Mouse (Mus musculus) limb, embryonic 10.5 days (tissue): ENCODE results near the gene Cd2. TPM values are rescaled to one million over a fixed set of nuclear protein-coding genes. Genes with fewer than 3 reads are reported as not detected.

Experiments used
- DNase-seq: peaks from one replicate; pipeline ENCODE4 v3.0.0-alpha.2; 2017; ENCODE audit warnings: low spot score
- H3K27ac ChIP-seq: fragments of 300-500 bp; sonication (generic); 2 replicates; pipeline ENCODE4 v1.5.1; 2016; ENCODE audit warnings: mild to moderate bottlenecking
- H3K27me3 ChIP-seq: fragments of 300-500 bp; sonication (generic); 2 replicates; pipeline ENCODE4 v1.6.1; 2016; ENCODE audit warnings: low read depth, mild to moderate bottlenecking; ENCODE audit not compliant: poor library complexity, severe bottlenecking
- H3K36me3 ChIP-seq: fragments of 300-500 bp; sonication (generic); 2 replicates; pipeline ENCODE4 v1.6.1; 2016; ENCODE audit warnings: mild to moderate bottlenecking, moderate library complexity
- H3K4me1 ChIP-seq: fragments of 300-500 bp; sonication (generic); 2 replicates; pipeline ENCODE4 v1.6.1; 2016
- H3K4me3 ChIP-seq: fragments of 300-500 bp; sonication (generic); 2 replicates; pipeline ENCODE4 v1.5.1; 2016; ENCODE audit warnings: mild to moderate bottlenecking, moderate library complexity
- H3K9me3 ChIP-seq: fragments of 300-500 bp; sonication (generic); replicated peaks from 2 replicates; pipeline ENCODE4 v1.6.1; 2016; ENCODE audit warnings: mild to moderate bottlenecking
- WGBS: fragments of 180-500 bp; shearing (Covaris S2); methylation state at CpG from one replicate; pipeline ENCODE4 v1.1.7; 2016; 5-methylcytosine and 5-hydroxymethylcytosine counted together
- polyA plus RNA-seq: library from polyadenylated mRNA; unstranded; fragments of >200 nt; fragmentation: Nextera tagmentation; extraction: Ambion mirVana; gene quantifications from 2 replicates; pipeline ENCODE4 v1.2.1, GENCODE M21; 2016

Cd2 gene
- polyA plus RNA-seq, 1 experiment from 2014 or later: not detected

- Histone ChIP-seq H3K4me3 (no peak overlapping the region), H3K9me3 (no peaks in the 10 kb centered on the region), H3K27me3 (no peaks in the 10 kb centered on the region), H3K4me1 (peaks cover 23% of the 10 kb centered on the region), H3K36me3 (no peaks in the 10 kb centered on the region), H3K27ac (no peak overlapping the region)
- DNase-seq: no peak
- 78% methylated on average over 4 of the region's 4 CpGs for WGBS
Observed at GRCm38 (mm10) chr3:101277830-101278229, 9.9 kb downstream of the Cd2 start.

GRCm38 (mm10) chr3:101276501-101277320, 11.0 kb downstream of the Cd2 start:
- Histone ChIP-seq H3K27me3 (no peaks in the 10 kb centered on the region), H3K4me1 (peaks cover 13% of the 10 kb centered on the region), H3K36me3 (no peaks in the 10 kb centered on the region), H3K9me3 (no peaks in the 10 kb centered on the region), H3K27ac (no peak overlapping the region), H3K4me3 (no peak overlapping the region)
- no peak for DNase-seq
- WGBS: 75% methylated on average over 12 of the region's 12 CpGs

- H3K27ac ChIP-seq: no peak overlapping the region
- H3K4me1 ChIP-seq: peaks cover 5% of the 10 kb centered on the region
- no peaks in the 10 kb centered on the region for H3K9me3 ChIP-seq
- no peak for DNase-seq
- H3K27me3 ChIP-seq: no peaks in the 10 kb centered on the region
- H3K4me3 ChIP-seq: no peak overlapping the region
- no peaks in the 10 kb centered on the region for H3K36me3 ChIP-seq
- 89% methylated on average over 16 of the region's 16 CpGs for WGBS
Observed at GRCm38 (mm10) chr3:101275636-101276300, 12.0 kb downstream of the Cd2 start.

GRCm38 (mm10) chr3:101274794-101275193, 12.9 kb downstream of the Cd2 start:
- Histone ChIP-seq H3K27me3 (no peaks in the 10 kb centered on the region), H3K27ac (no peak overlapping the region), H3K9me3 (no peaks in the 10 kb centered on the region), H3K4me1 (no peaks in the 10 kb centered on the region), H3K4me3 (no peak overlapping the region), H3K36me3 (no peaks in the 10 kb centered on the region)
- WGBS: 92% methylated on average over 3 of the region's 3 CpGs
- DNase-seq: no peak

GRCm38 (mm10) chr3:101274041-101274770, 13.5 kb downstream of the Cd2 start:
- Histone ChIP-seq H3K36me3 (no peaks in the 10 kb centered on the region), H3K4me1 (no peaks in the 10 kb centered on the region), H3K9me3 (no peaks in the 10 kb centered on the region), H3K4me3 (no peak overlapping the region), H3K27ac (no peak overlapping the region), H3K27me3 (no peaks in the 10 kb centered on the region)
- no peak for DNase-seq
- WGBS: 93% methylated on average over 12 of the region's 12 CpGs

- no peaks in the 10 kb centered on the region for H3K27me3 ChIP-seq
- no peaks in the 10 kb centered on the region for H3K4me1 ChIP-seq
- H3K4me3 ChIP-seq: no peak overlapping the region
- H3K36me3 ChIP-seq: no peaks in the 10 kb centered on the region
- no peak for DNase-seq
- 53% methylated on average over 1 of the region's 1 CpGs for WGBS
- no peak overlapping the region for H3K27ac ChIP-seq
- no peaks in the 10 kb centered on the region for H3K9me3 ChIP-seq
Observed at GRCm38 (mm10) chr3:101272166-101272565, 15.6 kb downstream of the Cd2 start.

GRCm38 (mm10) chr3:101270833-101271232, 16.9 kb downstream of the Cd2 start:
- H3K36me3 ChIP-seq: no peaks in the 10 kb centered on the region
- no peak for DNase-seq
- H3K4me1 ChIP-seq: no peaks in the 10 kb centered on the region
- H3K9me3 ChIP-seq: no peaks in the 10 kb centered on the region
- no peak overlapping the region for H3K27ac ChIP-seq
- H3K27me3 ChIP-seq: no peaks in the 10 kb centered on the region
- WGBS: 95% methylated on average over 5 of the region's 5 CpGs
- H3K4me3 ChIP-seq: no peak overlapping the region

- Histone ChIP-seq H3K27ac (no peak overlapping the region), H3K4me3 (no peak overlapping the region), H3K27me3 (no peaks in the 10 kb centered on the region), H3K4me1 (no peaks in the 10 kb centered on the region), H3K36me3 (no peaks in the 10 kb centered on the region), H3K9me3 (no peaks in the 10 kb centered on the region)
- no peak for DNase-seq
- 88% methylated on average over 7 of the region's 7 CpGs for WGBS
Observed at GRCm38 (mm10) chr3:101268361-101268760, 19.4 kb downstream of the Cd2 start.

- Histone ChIP-seq H3K27me3 (no peaks in the 10 kb centered on the region), H3K4me3 (no peak overlapping the region), H3K9me3 (no peaks in the 10 kb centered on the region), H3K36me3 (no peaks in the 10 kb centered on the region), H3K27ac (no peak overlapping the region), H3K4me1 (peaks cover 11% of the 10 kb centered on the region)
- WGBS: 91% methylated on average over 3 of the region's 3 CpGs
- no peak for DNase-seq
Observed at GRCm38 (mm10) chr3:101265561-101266091, 22.1 kb downstream of the Cd2 start.

- no peaks in the 10 kb centered on the region for H3K27me3 ChIP-seq
- no peaks in the 10 kb centered on the region for H3K36me3 ChIP-seq
- no peak overlapping the region for H3K27ac ChIP-seq
- no peak overlapping the region for H3K4me3 ChIP-seq
- no peaks in the 10 kb centered on the region for H3K9me3 ChIP-seq
- DNase-seq: no peak
- H3K4me1 ChIP-seq: peaks cover 11% of the 10 kb centered on the region
- 56% methylated on average over 2 of the region's 2 CpGs for WGBS
Observed at GRCm38 (mm10) chr3:101258976-101259375, 28.8 kb downstream of the Cd2 start.

GRCm38 (mm10) chr3:101256090-101256489, 31.6 kb downstream of the Cd2 start:
- WGBS: 87% methylated on average over 8 of the region's 8 CpGs
- Histone ChIP-seq H3K27me3 (no peaks in the 10 kb centered on the region), H3K4me3 (no peak overlapping the region), H3K4me1 (peaks cover 4% of the 10 kb centered on the region), H3K9me3 (no peaks in the 10 kb centered on the region), H3K27ac (no peak overlapping the region), H3K36me3 (no peaks in the 10 kb centered on the region)
- DNase-seq: no peak

GRCm38 (mm10) chr3:101252141-101252540, 35.6 kb downstream of the Cd2 start:
- DNase-seq: no peak
- no peaks in the 10 kb centered on the region for H3K4me1 ChIP-seq
- no peaks in the 10 kb centered on the region for H3K9me3 ChIP-seq
- H3K4me3 ChIP-seq: no peak overlapping the region
- H3K36me3 ChIP-seq: no peaks in the 10 kb centered on the region
- no peaks in the 10 kb centered on the region for H3K27me3 ChIP-seq
- WGBS: 90% methylated on average over 8 of the region's 8 CpGs
- no peak overlapping the region for H3K27ac ChIP-seq

- no peaks in the 10 kb centered on the region for H3K4me1 ChIP-seq
- H3K4me3 ChIP-seq: no peak overlapping the region
- no peak for DNase-seq
- H3K27me3 ChIP-seq: no peaks in the 10 kb centered on the region
- H3K27ac ChIP-seq: no peak overlapping the region
- WGBS: 89% methylated on average over 6 of the region's 6 CpGs
- H3K36me3 ChIP-seq: no peaks in the 10 kb centered on the region
- no peaks in the 10 kb centered on the region for H3K9me3 ChIP-seq
Observed at GRCm38 (mm10) chr3:101249846-101250245, 37.9 kb downstream of the Cd2 start.
